Mouse (Mus musculus): Measurements from ENCODE around the gene Fbrs. TPM values are rescaled to one million over a fixed set of nuclear protein-coding genes. Genes with fewer than 3 reads are reported as not detected.

The Fbrs gene
- polyA plus RNA-seq (2014; fragmentation: Nextera tagmentation; extraction: Ambion mirVana) = 16.1 and 16.7 TPM in 2 replicates

DNA sequence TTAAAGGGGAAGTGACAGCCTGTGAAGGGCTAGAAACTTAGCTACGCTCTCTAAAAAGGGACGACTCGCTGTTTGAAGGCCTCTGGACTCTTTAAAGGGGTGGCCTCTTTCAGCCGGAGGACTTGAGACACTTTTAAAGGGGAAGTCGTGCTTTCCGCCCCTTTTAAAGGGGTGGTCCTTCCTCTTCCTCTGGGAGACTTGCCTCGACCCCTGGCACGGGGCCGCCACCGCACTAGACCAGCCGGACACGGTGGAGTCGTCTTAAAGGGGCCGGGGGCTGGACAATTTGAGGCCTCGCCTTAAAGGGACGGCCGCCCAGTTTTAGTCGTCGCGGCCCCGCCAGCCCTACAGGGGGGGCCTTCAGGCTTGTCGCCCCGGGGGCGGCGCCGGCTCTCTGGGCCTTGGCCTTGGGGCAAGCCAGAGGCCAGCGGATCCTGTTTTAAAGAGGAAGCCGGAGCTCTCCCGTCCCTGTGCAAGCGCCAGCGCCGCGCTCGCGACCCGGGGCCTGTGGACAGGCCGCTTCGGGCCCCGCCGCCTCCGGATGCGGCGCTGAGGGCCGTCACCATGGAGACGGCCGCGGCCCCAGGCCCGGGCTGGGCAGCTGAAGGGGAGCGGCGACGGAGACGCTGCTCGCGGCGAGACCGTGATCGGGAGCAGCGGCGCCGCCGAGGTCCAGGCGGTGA lies at the start of gene Fbrs:
Gene Fbrs, plus strand, starts transcription at position 565 of the 683 bp plus-strand sequence.
- Histone ChIP-seq H3K27me3 (ENCODE audit: control insufficient read depth, insufficient read depth, low read length) (no peaks in the 10 kb centered on the region), H3K4me2 (replicated peaks; ENCODE audit: low read depth, low read length) (peak within 1 kb of the TSS; percentile 94), H3K36me3 (ENCODE audit: control insufficient read depth, insufficient read depth, low read length) (peaks cover 54% of the 10 kb centered on the region), H3K9me3 (ENCODE audit: control insufficient read depth, low read length) (no peaks in the 10 kb centered on the region), H3K4me3 (ENCODE audit: low read length) (peak within 1 kb of the TSS; percentile 98), H3K27ac (ENCODE audit: low read depth, low read length) (peak within 1 kb of the TSS; percentile 98), H3K9ac (ENCODE audit: low read depth, low read length) (peak within 1 kb of the TSS; percentile 96), H3K4me1 (ENCODE audit: control insufficient read depth, insufficient read depth, low read length) (peaks cover 12% of the 10 kb centered on the region; the same call in 1 of the 2 replicates)
- WGBS = under 1% methylated on average over 58 of the region's 62 CpGs
- ATAC-seq (ENCODE audit: low FRiP score, low TSS enrichment) = peak; percentile 84

DNA sequence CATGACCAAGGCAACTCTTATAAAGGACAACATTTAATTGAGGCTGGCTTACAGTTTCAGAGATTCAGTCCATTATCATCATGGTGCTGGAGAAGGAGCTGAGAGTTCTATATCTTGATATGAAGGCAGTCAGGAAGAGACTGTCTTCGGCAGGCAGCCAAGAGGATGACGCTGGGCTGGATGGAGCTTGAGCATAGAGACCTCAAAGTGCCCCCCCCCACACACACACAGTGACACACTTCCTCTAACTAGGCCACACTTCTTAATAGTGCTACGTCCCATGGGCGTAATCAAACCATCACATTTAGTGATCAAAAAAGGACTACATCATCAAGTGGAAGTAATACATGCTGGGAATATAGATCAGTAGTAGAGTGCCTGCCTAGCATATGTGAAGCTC lies 43.8 kb upstream of the Fbrs start:
- no peak overlapping the region for H3K9ac ChIP-seq (ENCODE audit: low read depth, low read length)
- H3K4me2 ChIP-seq (replicated peaks; ENCODE audit: low read depth, low read length) = no peak overlapping the region
- ATAC-seq (ENCODE audit: low FRiP score, low TSS enrichment) = no peak
- H3K36me3 ChIP-seq (ENCODE audit: control insufficient read depth, insufficient read depth, low read length) = no peaks in the 10 kb centered on the region
- no peak overlapping the region for H3K27ac ChIP-seq (ENCODE audit: low read depth, low read length)
- peaks cover 7% of the 10 kb centered on the region for H3K9me3 ChIP-seq (ENCODE audit: control insufficient read depth, low read length)
- no peaks in the 10 kb centered on the region for H3K27me3 ChIP-seq (ENCODE audit: control insufficient read depth, insufficient read depth, low read length)
- WGBS = 90% methylated on average over 4 of the region's 4 CpGs
- no peak overlapping the region for H3K4me3 ChIP-seq (ENCODE audit: low read length)
- H3K4me1 ChIP-seq (ENCODE audit: control insufficient read depth, insufficient read depth, low read length) = no peaks in the 10 kb centered on the region

DNA sequence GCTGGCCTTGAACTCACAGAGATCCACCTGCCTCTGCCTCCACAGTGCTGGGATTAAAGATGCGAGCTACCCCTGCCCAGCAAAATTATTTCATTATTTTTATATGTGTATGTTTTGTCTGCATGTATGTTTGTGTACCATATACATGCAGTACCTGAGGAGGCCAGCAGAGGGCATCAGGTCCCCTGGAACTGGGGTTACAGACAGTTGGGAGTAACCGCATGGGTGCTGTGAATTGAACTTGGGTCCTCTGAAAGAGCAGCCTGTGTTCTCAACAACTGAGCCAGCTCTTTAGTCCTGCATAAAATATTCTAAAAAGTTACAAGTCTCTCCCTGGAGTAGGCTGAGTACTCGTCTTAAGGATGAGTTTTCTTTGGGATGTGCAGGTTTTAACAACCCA lies 41.3 kb upstream of the Fbrs start:
- no peak overlapping the region for H3K9ac ChIP-seq (ENCODE audit: low read depth, low read length)
- no peak for ATAC-seq (ENCODE audit: low FRiP score, low TSS enrichment)
- no peak overlapping the region for H3K4me2 ChIP-seq (replicated peaks; ENCODE audit: low read depth, low read length)
- H3K36me3 ChIP-seq (ENCODE audit: control insufficient read depth, insufficient read depth, low read length) = peaks cover 9% of the 10 kb centered on the region
- no peak overlapping the region for H3K4me3 ChIP-seq (ENCODE audit: low read length)
- no peak overlapping the region for H3K27ac ChIP-seq (ENCODE audit: low read depth, low read length)
- WGBS = 93% methylated on average over 3 of the region's 3 CpGs
- H3K4me1 ChIP-seq (ENCODE audit: control insufficient read depth, insufficient read depth, low read length) = no peaks in the 10 kb centered on the region
- no peaks in the 10 kb centered on the region for H3K27me3 ChIP-seq (ENCODE audit: control insufficient read depth, insufficient read depth, low read length)
- H3K9me3 ChIP-seq (ENCODE audit: control insufficient read depth, low read length) = peaks cover 7% of the 10 kb centered on the region

DNA sequence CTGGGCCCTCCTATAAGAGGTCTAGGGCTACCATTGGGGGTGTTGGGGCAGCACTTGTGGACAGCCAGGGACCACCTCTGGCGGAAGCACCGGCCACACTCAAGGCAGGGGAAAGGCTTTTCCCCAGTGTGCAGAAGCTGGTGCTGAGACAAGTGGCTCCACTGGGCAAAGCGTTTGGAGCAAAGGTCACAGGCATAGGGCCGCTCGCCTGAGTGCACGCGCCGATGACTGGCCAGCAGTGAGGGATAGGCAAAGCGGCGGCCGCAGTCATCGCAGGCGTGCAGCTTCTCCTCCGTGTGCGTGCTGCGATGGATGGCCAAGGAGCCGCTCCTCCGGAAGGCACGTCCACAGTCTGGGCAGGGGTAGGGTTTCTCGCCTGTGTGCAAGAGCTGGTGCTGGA lies 35.0 kb upstream of the Fbrs start:
- no peak overlapping the region for H3K27ac ChIP-seq (ENCODE audit: low read depth, low read length)
- H3K27me3 ChIP-seq (ENCODE audit: control insufficient read depth, insufficient read depth, low read length) = no peaks in the 10 kb centered on the region
- no peak for ATAC-seq (ENCODE audit: low FRiP score, low TSS enrichment)
- H3K9me3 ChIP-seq (ENCODE audit: control insufficient read depth, low read length) = no peaks in the 10 kb centered on the region
- H3K36me3 ChIP-seq (ENCODE audit: control insufficient read depth, insufficient read depth, low read length) = peaks cover 40% of the 10 kb centered on the region
- H3K4me3 ChIP-seq (ENCODE audit: low read length) = no peak overlapping the region
- H3K9ac ChIP-seq (ENCODE audit: low read depth, low read length) = no peak overlapping the region
- H3K4me1 ChIP-seq (ENCODE audit: control insufficient read depth, insufficient read depth, low read length) = 0 out of 2 replicates have a peak, but pooled peaks cover 2% of the 10 kb centered on the region
- 93% methylated on average over 20 of the region's 20 CpGs for WGBS
- H3K4me2 ChIP-seq (replicated peaks; ENCODE audit: low read depth, low read length) = no peak overlapping the region

DNA sequence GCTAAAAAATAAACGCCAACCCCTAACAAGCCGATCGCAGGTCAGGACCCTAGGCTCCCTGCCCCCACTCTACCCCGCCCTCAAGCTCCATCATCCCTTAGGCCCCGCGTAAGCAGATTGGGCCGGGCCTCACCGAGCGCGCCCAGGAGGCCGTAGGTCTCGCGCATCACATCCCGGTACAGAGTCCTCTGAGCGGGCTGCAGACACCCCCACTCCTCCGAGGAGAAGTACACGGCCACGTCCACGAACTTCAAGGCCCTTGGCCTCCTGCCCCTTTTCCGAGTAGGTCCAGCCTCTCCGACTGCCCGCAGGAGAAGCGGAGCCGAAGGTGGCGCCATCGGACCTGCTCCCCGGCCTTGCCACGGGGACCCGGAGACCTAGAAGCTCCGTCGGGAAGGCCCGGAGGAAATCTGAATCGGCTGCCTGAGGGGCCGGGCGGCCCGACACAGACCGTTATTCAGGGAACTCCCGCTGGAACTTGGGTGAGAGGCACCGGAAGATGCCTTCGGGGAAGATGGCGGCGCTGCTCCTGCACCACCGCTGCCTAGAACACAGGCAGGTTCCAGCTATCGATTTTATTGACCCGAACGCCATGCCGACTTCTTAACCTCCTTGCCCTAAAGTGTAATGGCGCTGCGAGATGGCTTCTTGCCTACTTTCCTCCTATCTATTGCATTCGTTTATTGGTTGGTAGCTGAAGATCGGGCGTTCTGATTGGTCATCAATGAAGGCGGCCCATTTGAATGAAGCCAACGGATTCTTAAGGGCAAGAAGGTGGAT lies 30.3 kb upstream of the Fbrs start, which contains the start of gene Zfp689:
Gene Zfp689, minus strand, starts transcription at position 638 of the 780 bp plus-strand sequence.
- H3K4me1 ChIP-seq (ENCODE audit: control insufficient read depth, insufficient read depth, low read length) = peaks cover 14% of the 10 kb centered on the region
- no peaks in the 10 kb centered on the region for H3K27me3 ChIP-seq (ENCODE audit: control insufficient read depth, insufficient read depth, low read length)
- peak within 1 kb of the TSS; percentile 90 for H3K27ac ChIP-seq (ENCODE audit: low read depth, low read length)
- under 1% methylated on average over 54 of the region's 54 CpGs for WGBS
- peak within 1 kb of the TSS; percentile 76 for H3K4me2 ChIP-seq (replicated peaks; ENCODE audit: low read depth, low read length)
- H3K9me3 ChIP-seq (ENCODE audit: control insufficient read depth, low read length) = no peaks in the 10 kb centered on the region
- H3K4me3 ChIP-seq (ENCODE audit: low read length) = peak within 1 kb of the TSS; percentile 76
- peak; percentile 92 for ATAC-seq (ENCODE audit: low FRiP score, low TSS enrichment)
- peaks cover 32% of the 10 kb centered on the region for H3K36me3 ChIP-seq (ENCODE audit: control insufficient read depth, insufficient read depth, low read length)
- peak within 1 kb of the TSS; percentile 89 for H3K9ac ChIP-seq (ENCODE audit: low read depth, low read length)

DNA sequence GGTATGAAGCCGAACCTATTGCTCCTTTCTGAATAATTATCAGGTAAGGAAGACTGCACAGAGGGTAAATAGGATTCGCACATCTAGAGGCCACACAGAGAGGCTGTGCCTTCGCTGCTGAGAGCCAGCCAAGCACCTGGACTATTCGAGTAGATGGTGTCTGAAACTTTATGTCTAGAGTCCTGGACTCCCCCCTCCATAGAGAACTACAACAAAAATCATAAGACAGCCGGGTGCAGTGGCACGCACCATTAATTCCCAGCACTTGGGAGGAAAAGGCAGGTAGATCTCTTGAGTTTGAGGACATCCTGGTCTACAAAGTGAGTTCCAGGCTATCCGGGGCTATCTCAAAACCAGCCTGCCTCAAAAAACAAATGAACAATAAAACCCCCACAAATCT lies 29.0 kb upstream of the Fbrs start:
- ATAC-seq (ENCODE audit: low FRiP score, low TSS enrichment) = no peak
- peaks cover 24% of the 10 kb centered on the region for H3K36me3 ChIP-seq (ENCODE audit: control insufficient read depth, insufficient read depth, low read length)

DNA sequence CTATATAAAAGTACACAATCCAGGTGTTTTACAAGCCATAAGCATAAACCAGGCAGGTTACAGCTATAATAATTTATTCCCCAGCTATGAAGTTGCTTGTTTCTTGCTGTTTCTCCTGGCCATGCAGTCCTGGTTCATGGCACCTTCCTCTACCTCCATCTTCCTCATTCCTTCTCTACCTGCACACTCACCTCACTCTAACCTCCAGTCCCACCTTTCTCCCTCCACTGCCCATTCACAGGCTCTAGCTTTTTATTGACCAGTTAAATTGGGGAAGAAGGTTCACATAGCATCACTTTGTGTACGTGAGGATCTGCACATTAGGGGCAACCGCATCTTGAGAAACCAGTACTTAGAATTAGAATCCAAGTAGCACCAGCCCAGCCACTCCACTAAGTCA lies 25.9 kb upstream of the Fbrs start:
- Histone ChIP-seq H3K4me2 (replicated peaks; ENCODE audit: low read depth, low read length) (no peak overlapping the region), H3K36me3 (ENCODE audit: control insufficient read depth, insufficient read depth, low read length) (peaks cover 30% of the 10 kb centered on the region), H3K4me3 (ENCODE audit: low read length) (no peak overlapping the region), H3K4me1 (ENCODE audit: control insufficient read depth, insufficient read depth, low read length) (peaks cover 14% of the 10 kb centered on the region), H3K9ac (ENCODE audit: low read depth, low read length) (no peak overlapping the region), H3K27me3 (ENCODE audit: control insufficient read depth, insufficient read depth, low read length) (no peaks in the 10 kb centered on the region), H3K9me3 (ENCODE audit: control insufficient read depth, low read length) (no peaks in the 10 kb centered on the region), H3K27ac (ENCODE audit: low read depth, low read length) (no peak overlapping the region)
- 98% methylated on average over 2 of the region's 2 CpGs for WGBS
- no peak for ATAC-seq (ENCODE audit: low FRiP score, low TSS enrichment)

More for the DNA sequence above, 29.0 kb upstream of the Fbrs start:
- H3K27me3 ChIP-seq (ENCODE audit: control insufficient read depth, insufficient read depth, low read length) = no peaks in the 10 kb centered on the region
- H3K4me2 ChIP-seq (replicated peaks; ENCODE audit: low read depth, low read length) = peak overlapping the region; percentile 76
- H3K27ac ChIP-seq (ENCODE audit: low read depth, low read length) = no peak overlapping the region
- peaks cover 14% of the 10 kb centered on the region for H3K4me1 ChIP-seq (ENCODE audit: control insufficient read depth, insufficient read depth, low read length)
- H3K9me3 ChIP-seq (ENCODE audit: control insufficient read depth, low read length) = no peaks in the 10 kb centered on the region
- 72% methylated on average over 7 of the region's 7 CpGs for WGBS
- H3K4me3 ChIP-seq (ENCODE audit: low read length) = peak overlapping the region; percentile 76
- peak overlapping the region; percentile 89 for H3K9ac ChIP-seq (ENCODE audit: low read depth, low read length)

DNA sequence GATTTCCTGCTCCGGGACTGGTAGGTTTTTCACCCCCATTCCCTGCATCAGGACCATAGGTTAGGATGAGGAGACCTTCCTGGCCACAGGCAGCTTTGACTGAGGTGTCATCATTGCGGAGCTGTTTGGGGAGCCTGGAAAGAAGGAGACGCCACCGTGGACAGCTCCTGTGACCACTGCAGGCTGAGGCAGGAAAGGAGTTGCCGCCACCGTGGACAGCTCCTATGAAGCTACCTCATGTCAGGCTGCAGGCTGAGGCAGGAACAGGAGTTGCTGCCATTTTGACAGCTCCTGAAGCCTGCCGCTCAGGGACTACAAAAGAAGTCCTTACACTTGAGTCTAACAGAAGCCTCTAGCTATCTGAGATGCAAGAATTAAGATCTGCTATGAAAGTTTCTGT lies 24.1 kb upstream of the Fbrs start:
- 95% methylated on average over 7 of the region's 7 CpGs for WGBS
- H3K27ac ChIP-seq (ENCODE audit: low read depth, low read length) = no peak overlapping the region
- no peak overlapping the region for H3K4me2 ChIP-seq (replicated peaks; ENCODE audit: low read depth, low read length)
- no peaks in the 10 kb centered on the region for H3K27me3 ChIP-seq (ENCODE audit: control insufficient read depth, insufficient read depth, low read length)
- no peaks in the 10 kb centered on the region for H3K9me3 ChIP-seq (ENCODE audit: control insufficient read depth, low read length)
- H3K9ac ChIP-seq (ENCODE audit: low read depth, low read length) = no peak overlapping the region
- no peak overlapping the region for H3K4me3 ChIP-seq (ENCODE audit: low read length)
- peaks cover 8% of the 10 kb centered on the region for H3K4me1 ChIP-seq (ENCODE audit: control insufficient read depth, insufficient read depth, low read length)
- no peak for ATAC-seq (ENCODE audit: low FRiP score, low TSS enrichment)
- H3K36me3 ChIP-seq (ENCODE audit: control insufficient read depth, insufficient read depth, low read length) = peaks cover 36% of the 10 kb centered on the region
